In genomic region chr19:23905772-23906171, GRCm38 (mm10) we compare ENCODE assay signal across 16 mouse cellular contexts.
DNase-seq lines count a peak whose midpoint lies in the region; ATAC-seq and TF ChIP-seq lines count a peak whose summit lies in the region.
"Had no signal": no experiment of that assay in that cellular context is flagged by ENCODE, and none has a peak within 500 bp of the region (broad histone marks: within the 10 kb centered on the region; RNA-seq: fewer than 3 reads in every experiment).

No protein-coding gene starts in this region.

- ATAC-seq in forebrain, embryonic 14.5 days = peak; percentile 47; the same call in 1 of the 2 replicates
- no peak for ATAC-seq in forebrain, embryonic 12.5 days (ENCODE audit: low FRiP score)
- ATAC-seq in hindbrain, embryonic 14.5 days (ENCODE audit: low FRiP score) = peak; percentile 18; the same call in 1 of the 2 replicates
- ATAC-seq in hindbrain, embryonic 11.5 days (ENCODE audit: low FRiP score) = no peak
- peak; percentile 49; the same call in 1 of the 2 replicates for ATAC-seq in neural tube, embryonic 15.5 days (ENCODE audit: low FRiP score)
- ATAC-seq: intestine, embryonic 16.5 days had no signal

- no peak for DNase-seq in forebrain, embryonic 14.5 days (ENCODE audit: low spot score)
- no peak for DNase-seq in hindbrain, embryonic 14.5 days (ENCODE audit: low spot score)
- no peak for DNase-seq in hindbrain, embryonic 11.5 days (ENCODE audit: low spot score)
- DNase-seq in brain, embryonic 14.5 days (ENCODE audit: low read depth) = peak; percentile 45
- no peak for DNase-seq in heart, postnatal 25 days (ENCODE audit: low spot score)
- DNase-seq: adrenal gland, postnatal 10 days; cerebellum, adult 11-12 months; cerebellum, adult 9-10 months; cerebellum, postnatal 25 days; gastrocnemius, postnatal 14 days; heart, postnatal 36 days had no signal

- H3K36me3 ChIP-seq in forebrain, embryonic 14.5 days (ENCODE audit: control insufficient read depth, insufficient read depth, low read length) = no peaks in the 10 kb centered on the region
- no peaks in the 10 kb centered on the region for H3K36me3 ChIP-seq in forebrain, embryonic 12.5 days (replicated peaks)
- no peaks in the 10 kb centered on the region for H3K36me3 ChIP-seq in hindbrain, embryonic 14.5 days (replicated peaks; ENCODE audit: control insufficient read depth, insufficient read depth)
- H3K36me3 ChIP-seq in hindbrain, embryonic 11.5 days (ENCODE audit: control insufficient read depth, insufficient read depth, low read length) = no peaks in the 10 kb centered on the region
- H3K36me3 ChIP-seq in neural tube, embryonic 15.5 days = no peaks in the 10 kb centered on the region
- H3K36me3 ChIP-seq: embryonic facial prominence, embryonic 12.5 days; heart, embryonic 12.5 days had no signal

- H3K27me3 ChIP-seq in forebrain, embryonic 14.5 days (replicated peaks; ENCODE audit: control insufficient read depth, insufficient read depth, low read length) = no peaks in the 10 kb centered on the region
- H3K27me3 ChIP-seq in forebrain, embryonic 12.5 days = peaks cover 38% of the 10 kb centered on the region
- H3K27me3 ChIP-seq in hindbrain, embryonic 14.5 days (ENCODE audit: control insufficient read depth, insufficient read depth, low read length) = no peaks in the 10 kb centered on the region
- H3K27me3 ChIP-seq in hindbrain, embryonic 11.5 days (ENCODE audit: control insufficient read depth, insufficient read depth, low read length) = no peaks in the 10 kb centered on the region
- no peaks in the 10 kb centered on the region for H3K27me3 ChIP-seq in neural tube, embryonic 15.5 days (replicated peaks)
- H3K27me3 ChIP-seq: embryonic facial prominence, embryonic 12.5 days; heart, embryonic 12.5 days had no signal

- TF ChIP-seq CTCF in brain, embryonic 14.5 days (IDR thresholded peaks at IDR 0.05; ENCODE audit: borderline replicate concordance, extremely low read depth, insufficient read depth, insufficient read length) = no peak

- H3K9ac ChIP-seq in forebrain, embryonic 14.5 days (ENCODE audit: low read length) = no peak overlapping the region
- H3K9ac ChIP-seq in forebrain, embryonic 12.5 days = no peak overlapping the region
- no peak overlapping the region for H3K9ac ChIP-seq in hindbrain, embryonic 14.5 days
- no peak overlapping the region for H3K9ac ChIP-seq in hindbrain, embryonic 11.5 days (ENCODE audit: low read depth, low read length)
- H3K9ac ChIP-seq in neural tube, embryonic 15.5 days (replicated peaks) = no peak overlapping the region
- H3K9ac ChIP-seq: embryonic facial prominence, embryonic 12.5 days; heart, embryonic 12.5 days had no signal

- H3K4me3 ChIP-seq in forebrain, embryonic 14.5 days (ENCODE audit: low read depth, low read length) = no peak overlapping the region
- H3K4me3 ChIP-seq in forebrain, embryonic 12.5 days (replicated peaks) = no peak overlapping the region
- no peak overlapping the region for H3K4me3 ChIP-seq in hindbrain, embryonic 14.5 days (replicated peaks; ENCODE audit: low read length)
- no peak overlapping the region for H3K4me3 ChIP-seq in hindbrain, embryonic 11.5 days (ENCODE audit: low read depth, low read length)
- H3K4me3 ChIP-seq in neural tube, embryonic 15.5 days (replicated peaks) = no peak overlapping the region
- H3K4me3 ChIP-seq: embryonic facial prominence, embryonic 12.5 days; heart, embryonic 12.5 days had no signal

- no peaks in the 10 kb centered on the region for H3K9me3 ChIP-seq in forebrain, embryonic 14.5 days (replicated peaks; ENCODE audit: control insufficient read depth, low read length)
- no peaks in the 10 kb centered on the region for H3K9me3 ChIP-seq in forebrain, embryonic 12.5 days
- H3K9me3 ChIP-seq in hindbrain, embryonic 14.5 days (ENCODE audit: control insufficient read depth, low read length) = no peaks in the 10 kb centered on the region
- H3K9me3 ChIP-seq in hindbrain, embryonic 11.5 days (ENCODE audit: control insufficient read depth, low read length) = no peaks in the 10 kb centered on the region
- H3K9me3 ChIP-seq in neural tube, embryonic 15.5 days (replicated peaks) = no peaks in the 10 kb centered on the region
- H3K9me3 ChIP-seq: embryonic facial prominence, embryonic 12.5 days; heart, embryonic 12.5 days had no signal

- intact Hi-C loops in heart, postnatal 25 days (cut with DNase I) = no loop called here

- WGBS in forebrain, embryonic 14.5 days = 32% methylated on average over 5 of the region's 5 CpGs
- 63% methylated on average over 5 of the region's 5 CpGs for WGBS in forebrain, embryonic 12.5 days
- WGBS in hindbrain, embryonic 14.5 days = 62% methylated on average over 5 of the region's 5 CpGs
- 87% methylated on average over 5 of the region's 5 CpGs for WGBS in hindbrain, embryonic 11.5 days
- 51% methylated on average over 5 of the region's 5 CpGs for WGBS in neural tube, embryonic 15.5 days

- no peak overlapping the region for H3K27ac ChIP-seq in forebrain, embryonic 14.5 days (ENCODE audit: low read depth, low read length)
- H3K27ac ChIP-seq in forebrain, embryonic 12.5 days = no peak overlapping the region
- H3K27ac ChIP-seq in hindbrain, embryonic 14.5 days = 0 out of 2 replicates have a peak overlapping the region, but pooled peaks have one; percentile 44
- no peak overlapping the region for H3K27ac ChIP-seq in hindbrain, embryonic 11.5 days (ENCODE audit: low read depth, low read length)
- peak overlapping the region; percentile 64; the same call in 1 of the 2 replicates for H3K27ac ChIP-seq in neural tube, embryonic 15.5 days (replicated peaks)
- H3K27ac ChIP-seq: embryonic facial prominence, embryonic 12.5 days had no signal

- H3K4me1 ChIP-seq in forebrain, embryonic 14.5 days (ENCODE audit: control insufficient read depth, insufficient read depth, low read length) = peaks cover 14% of the 10 kb centered on the region; the same call in 1 of the 2 replicates
- H3K4me1 ChIP-seq in forebrain, embryonic 12.5 days = peaks cover 13% of the 10 kb centered on the region
- peaks cover 14% of the 10 kb centered on the region for H3K4me1 ChIP-seq in hindbrain, embryonic 14.5 days (replicated peaks; ENCODE audit: control insufficient read depth, insufficient read depth, low read length)
- H3K4me1 ChIP-seq in hindbrain, embryonic 11.5 days (replicated peaks; ENCODE audit: control insufficient read depth, insufficient read depth, low read length) = no peaks in the 10 kb centered on the region
- peaks cover 39% of the 10 kb centered on the region for H3K4me1 ChIP-seq in neural tube, embryonic 15.5 days
- H3K4me1 ChIP-seq: embryonic facial prominence, embryonic 12.5 days had no signal

- no peak overlapping the region for H3K4me2 ChIP-seq in forebrain, embryonic 14.5 days (ENCODE audit: low read length)
- no peak overlapping the region for H3K4me2 ChIP-seq in forebrain, embryonic 12.5 days
- H3K4me2 ChIP-seq in hindbrain, embryonic 14.5 days (replicated peaks) = no peak overlapping the region
- H3K4me2 ChIP-seq in hindbrain, embryonic 11.5 days (replicated peaks; ENCODE audit: low read depth, low read length) = no peak overlapping the region
- H3K4me2 ChIP-seq in neural tube, embryonic 15.5 days = no peak overlapping the region
- H3K4me2 ChIP-seq: embryonic facial prominence, embryonic 12.5 days; heart, embryonic 12.5 days had no signal

- TF ChIP-seq POLR2A in brain, embryonic 14.5 days (IDR thresholded peaks at IDR 0.05; ENCODE audit: borderline replicate concordance, extremely low read depth, insufficient read depth, insufficient read length, poor library complexity, severe bottlenecking) = no peak

Comparison
In these comparisons a context has a peak if more than half of its experiments do, and no peak if none do; other contexts are left out.
1. ATAC-seq: peak in forebrain, embryonic 14.5 days (single experiment), hindbrain, embryonic 14.5 days (single experiment) and neural tube, embryonic 15.5 days (single experiment); none in forebrain, embryonic 12.5 days (single experiment) and hindbrain, embryonic 11.5 days (single experiment).
2. H3K27ac ChIP-seq: peak in hindbrain, embryonic 14.5 days (single experiment) and neural tube, embryonic 15.5 days (single experiment); none in forebrain, embryonic 14.5 days (single experiment), forebrain, embryonic 12.5 days (single experiment) and hindbrain, embryonic 11.5 days (single experiment).